Mouse (Mus musculus): ENCODE measurements at regions not wholly inside any gene's neighbourhood (a gene's known extent, or its start where the extent isn't known, plus 50 kb on each side); places are given as distances from the start of the nearest gene placed in this dataset.

DNA sequence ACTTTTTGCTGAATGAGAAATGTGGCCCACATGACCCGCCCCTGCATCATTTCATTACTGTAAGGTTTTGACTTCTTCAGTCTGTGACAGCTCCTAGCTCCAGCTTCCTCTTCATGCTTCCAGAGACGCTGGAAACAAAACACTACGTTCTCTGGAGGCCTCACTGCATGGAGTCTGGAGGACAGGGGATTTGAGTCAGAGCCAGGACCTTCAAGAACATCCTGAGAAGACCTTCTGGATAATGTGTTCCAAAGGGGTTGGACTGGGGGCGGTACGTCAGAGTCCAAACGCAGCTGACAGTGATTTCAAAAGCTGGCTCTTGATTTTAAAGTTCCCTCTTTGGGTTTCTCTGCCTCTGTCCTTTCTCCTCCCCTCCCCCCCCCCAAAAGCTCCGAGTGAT is 108.5 kb downstream of the Dact1 start:
- no peak overlapping the region for H3K27ac ChIP-seq (ENCODE audit: low read length)
- no peaks in the 10 kb centered on the region for H3K36me3 ChIP-seq (ENCODE audit: control insufficient read depth, insufficient read depth, low read length)
- H3K27me3 ChIP-seq (ENCODE audit: control insufficient read depth, insufficient read depth, low read depth, low read length) = no peaks in the 10 kb centered on the region
- H3K9ac ChIP-seq (ENCODE audit: low read depth, low read length) = no peak overlapping the region
- no peaks in the 10 kb centered on the region for H3K9me3 ChIP-seq (replicated peaks; ENCODE audit: control insufficient read depth, low read length, poor library complexity, severe bottlenecking)
- H3K4me3 ChIP-seq (ENCODE audit: low read depth, low read length) = no peak overlapping the region
- 80% methylated on average over 7 of the region's 7 CpGs for WGBS
- no peaks in the 10 kb centered on the region for H3K4me1 ChIP-seq (ENCODE audit: control insufficient read depth, insufficient read depth, low read length)
- no peak overlapping the region for H3K4me2 ChIP-seq (ENCODE audit: low read length)
- ATAC-seq = no peak

DNA sequence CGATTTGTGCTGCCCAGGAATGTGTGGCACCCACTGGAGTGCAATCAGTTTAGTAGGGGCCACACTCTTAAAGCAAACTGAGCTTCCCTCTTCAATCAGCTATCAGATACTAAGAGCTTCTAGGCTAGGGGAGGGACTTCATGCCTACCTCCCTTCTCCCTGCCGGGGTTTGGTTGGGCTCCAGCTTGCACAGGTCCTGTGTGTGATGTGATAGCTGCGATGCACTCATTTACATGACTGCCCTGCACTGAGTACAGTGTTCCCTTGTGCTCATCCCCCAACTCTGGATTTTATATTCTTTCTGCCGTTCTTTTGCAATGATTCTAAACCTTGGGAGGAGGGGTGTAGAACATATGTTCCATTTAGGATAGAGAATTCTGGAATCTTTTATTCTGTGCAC is 109.5 kb downstream of the Dact1 start:
- no peaks in the 10 kb centered on the region for H3K9me3 ChIP-seq (replicated peaks; ENCODE audit: control insufficient read depth, low read length, poor library complexity, severe bottlenecking)
- no peaks in the 10 kb centered on the region for H3K36me3 ChIP-seq (ENCODE audit: control insufficient read depth, insufficient read depth, low read length)
- H3K27ac ChIP-seq (ENCODE audit: low read length) = no peak overlapping the region
- no peak overlapping the region for H3K9ac ChIP-seq (ENCODE audit: low read depth, low read length)
- no peak overlapping the region for H3K4me3 ChIP-seq (ENCODE audit: low read depth, low read length)
- no peak for ATAC-seq
- H3K4me2 ChIP-seq (ENCODE audit: low read length) = no peak overlapping the region
- H3K4me1 ChIP-seq (ENCODE audit: control insufficient read depth, insufficient read depth, low read length) = no peaks in the 10 kb centered on the region
- 82% methylated on average over 4 of the region's 4 CpGs for WGBS
- H3K27me3 ChIP-seq (ENCODE audit: control insufficient read depth, insufficient read depth, low read depth, low read length) = no peaks in the 10 kb centered on the region

DNA sequence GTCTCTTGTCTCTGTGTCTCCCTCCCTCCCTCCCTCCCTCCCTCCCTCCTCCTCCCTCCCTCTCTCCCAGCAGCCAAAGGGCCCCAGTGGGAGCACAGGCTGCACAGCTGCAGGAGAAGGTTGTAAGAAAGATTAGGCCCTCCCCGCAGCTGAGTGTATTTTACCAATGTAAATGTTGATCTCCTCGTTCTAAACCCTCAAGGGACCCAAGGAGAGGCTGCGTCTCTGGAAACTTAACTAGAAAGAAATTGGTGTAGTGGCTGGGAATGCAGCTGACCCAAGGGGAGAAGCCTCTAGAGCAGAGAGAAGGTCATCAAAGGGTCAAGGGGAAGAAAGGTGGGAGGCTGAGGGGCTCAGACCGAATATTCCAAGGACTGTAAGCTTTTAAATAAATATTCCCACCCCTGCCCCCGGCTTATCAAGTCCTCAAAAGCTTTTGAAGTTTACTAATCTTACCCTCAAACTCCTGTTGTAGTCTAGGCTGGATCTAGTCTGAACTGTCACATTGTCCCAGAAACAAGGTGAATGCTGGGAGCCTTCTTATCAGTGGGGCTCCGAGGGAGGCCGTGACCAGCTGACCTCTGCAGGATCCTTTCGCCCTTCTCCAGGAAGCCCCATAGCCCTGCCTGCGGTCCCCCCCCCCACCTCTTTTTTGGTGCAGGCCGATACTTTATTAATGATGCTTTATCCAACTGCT is 116.5 kb downstream of the Dact1 start:
- Histone ChIP-seq H3K27ac (ENCODE audit: low read length) (no peak overlapping the region), H3K4me1 (ENCODE audit: control insufficient read depth, insufficient read depth, low read length) (peaks cover 11% of the 10 kb centered on the region), H3K27me3 (ENCODE audit: control insufficient read depth, insufficient read depth, low read depth, low read length) (no peaks in the 10 kb centered on the region), H3K9ac (ENCODE audit: low read depth, low read length) (no peak overlapping the region), H3K9me3 (replicated peaks; ENCODE audit: control insufficient read depth, low read length, poor library complexity, severe bottlenecking) (no peaks in the 10 kb centered on the region), H3K4me3 (ENCODE audit: low read depth, low read length) (no peak overlapping the region), H3K4me2 (ENCODE audit: low read length) (no peak overlapping the region), H3K36me3 (ENCODE audit: control insufficient read depth, insufficient read depth, low read length) (no peaks in the 10 kb centered on the region)
- no peak for ATAC-seq
- WGBS = 25% methylated on average over 10 of the region's 10 CpGs

DNA sequence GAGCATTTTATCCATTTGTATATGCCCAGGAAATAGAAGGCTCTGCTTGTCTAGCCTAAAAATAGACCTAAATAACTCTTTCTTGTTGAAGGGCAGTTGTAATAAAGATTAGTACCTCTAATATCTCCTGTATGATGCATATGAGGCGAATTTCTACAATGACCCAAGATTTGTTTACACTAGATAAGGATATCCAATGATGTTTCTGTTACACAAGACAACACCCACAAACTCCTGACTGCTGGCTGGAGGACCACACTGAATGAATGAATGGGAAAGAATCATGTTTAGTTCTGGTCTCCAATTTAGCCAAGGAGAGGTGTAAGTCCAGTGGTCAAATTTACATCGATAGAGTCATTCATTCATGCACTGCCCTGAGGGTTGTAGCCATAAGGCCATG is 118.3 kb downstream of the Dact1 start:
- H3K4me3 ChIP-seq (ENCODE audit: low read depth, low read length) = no peak overlapping the region
- H3K27ac ChIP-seq (ENCODE audit: low read length) = no peak overlapping the region
- no peaks in the 10 kb centered on the region for H3K27me3 ChIP-seq (ENCODE audit: control insufficient read depth, insufficient read depth, low read depth, low read length)
- H3K9ac ChIP-seq (ENCODE audit: low read depth, low read length) = no peak overlapping the region
- H3K4me2 ChIP-seq (ENCODE audit: low read length) = no peak overlapping the region
- peaks cover 11% of the 10 kb centered on the region for H3K4me1 ChIP-seq (ENCODE audit: control insufficient read depth, insufficient read depth, low read length)
- no peak for ATAC-seq
- WGBS = 80% methylated on average over 2 of the region's 2 CpGs
- H3K36me3 ChIP-seq (ENCODE audit: control insufficient read depth, insufficient read depth, low read length) = no peaks in the 10 kb centered on the region
- no peaks in the 10 kb centered on the region for H3K9me3 ChIP-seq (replicated peaks; ENCODE audit: control insufficient read depth, low read length, poor library complexity, severe bottlenecking)

DNA sequence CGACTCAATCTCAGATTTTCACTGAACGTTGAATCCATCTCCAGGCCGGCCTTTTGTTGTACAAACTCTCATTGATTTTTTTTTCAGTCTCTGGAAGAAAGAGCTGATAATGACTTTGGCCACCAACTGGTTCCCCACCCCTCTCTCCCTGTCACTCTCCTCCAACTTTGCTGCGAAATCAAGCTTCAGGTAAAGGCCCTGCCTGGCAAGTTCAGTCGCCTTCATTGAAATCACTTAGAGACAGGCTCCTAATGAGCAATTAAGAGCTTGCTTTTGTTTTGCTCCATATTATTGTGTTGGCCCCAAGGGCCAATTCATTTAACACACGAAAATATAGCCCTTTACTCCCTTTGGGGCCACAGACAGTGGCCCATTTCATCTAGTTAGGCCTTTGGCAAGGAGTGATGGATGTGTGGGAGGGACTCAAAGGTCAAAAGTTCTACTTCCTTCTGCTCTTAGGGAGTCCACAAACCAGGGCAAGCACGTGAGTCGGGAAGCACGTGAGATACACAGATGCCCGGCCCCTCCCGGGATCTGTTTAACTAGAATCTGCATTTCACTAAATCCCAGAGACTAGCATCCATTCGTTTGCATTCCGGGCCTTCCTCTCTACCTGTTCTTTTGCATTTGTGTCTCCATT is 120.0 kb downstream of the Dact1 start:
- Histone ChIP-seq H3K9me3 (replicated peaks; ENCODE audit: control insufficient read depth, low read length, poor library complexity, severe bottlenecking) (no peaks in the 10 kb centered on the region), H3K9ac (ENCODE audit: low read depth, low read length) (no peak overlapping the region), H3K27me3 (ENCODE audit: control insufficient read depth, insufficient read depth, low read depth, low read length) (no peaks in the 10 kb centered on the region), H3K4me2 (ENCODE audit: low read length) (no peak overlapping the region), H3K4me3 (ENCODE audit: low read depth, low read length) (no peak overlapping the region), H3K4me1 (ENCODE audit: control insufficient read depth, insufficient read depth, low read length) (peaks cover 11% of the 10 kb centered on the region), H3K36me3 (ENCODE audit: control insufficient read depth, insufficient read depth, low read length) (no peaks in the 10 kb centered on the region), H3K27ac (ENCODE audit: low read length) (no peak overlapping the region)
- ATAC-seq = no peak
- WGBS = 36% methylated on average over 13 of the region's 13 CpGs

DNA sequence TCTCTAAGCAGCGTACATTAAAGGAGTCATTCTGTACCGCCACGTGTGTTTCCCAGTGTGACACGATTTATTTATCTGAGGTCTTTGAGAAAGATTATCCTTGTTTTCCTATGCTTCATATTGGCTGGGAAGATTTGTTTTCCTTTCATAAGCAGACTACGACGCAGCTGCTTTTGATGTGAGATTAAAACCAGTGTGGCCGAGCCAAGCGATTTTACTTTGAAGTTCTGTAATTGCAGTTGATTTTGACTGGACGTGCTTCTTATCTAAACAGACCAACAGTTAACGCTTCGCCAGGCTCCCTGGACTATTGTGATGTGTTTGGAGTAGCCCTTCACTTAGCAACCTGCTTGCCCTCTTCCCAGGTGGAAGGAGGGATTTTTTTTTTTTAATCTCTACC is 120.6 kb downstream of the Dact1 start:
- Histone ChIP-seq H3K27me3 (ENCODE audit: control insufficient read depth, insufficient read depth, low read depth, low read length) (no peaks in the 10 kb centered on the region), H3K4me1 (ENCODE audit: control insufficient read depth, insufficient read depth, low read length) (peaks cover 11% of the 10 kb centered on the region), H3K4me3 (ENCODE audit: low read depth, low read length) (no peak overlapping the region), H3K9me3 (replicated peaks; ENCODE audit: control insufficient read depth, low read length, poor library complexity, severe bottlenecking) (no peaks in the 10 kb centered on the region), H3K27ac (ENCODE audit: low read length) (no peak overlapping the region), H3K9ac (ENCODE audit: low read depth, low read length) (no peak overlapping the region), H3K36me3 (ENCODE audit: control insufficient read depth, insufficient read depth, low read length) (no peaks in the 10 kb centered on the region), H3K4me2 (ENCODE audit: low read length) (no peak overlapping the region)
- 22% methylated on average over 11 of the region's 11 CpGs for WGBS
- ATAC-seq = no peak

DNA sequence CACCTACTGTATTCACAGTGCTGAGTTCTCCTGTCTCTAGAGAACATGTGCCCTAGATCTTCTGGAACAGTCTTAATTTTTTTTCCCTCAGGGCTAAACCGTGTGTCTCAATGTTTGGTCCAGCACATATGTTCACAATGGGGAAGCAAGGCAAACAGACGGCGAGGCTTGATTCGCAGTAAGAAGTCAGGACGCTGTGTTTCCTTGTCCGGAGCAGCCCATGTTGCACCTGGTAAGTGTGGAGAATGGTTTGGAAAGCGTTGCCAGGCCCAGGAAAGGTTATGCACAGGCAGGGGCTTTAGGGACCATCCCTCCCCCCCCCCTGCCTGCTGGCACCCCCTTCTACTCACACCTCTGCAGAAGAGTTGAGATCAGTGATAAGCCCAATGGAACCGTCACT is 121.4 kb downstream of the Dact1 start:
- Histone ChIP-seq H3K27me3 (ENCODE audit: control insufficient read depth, insufficient read depth, low read depth, low read length) (no peaks in the 10 kb centered on the region), H3K27ac (ENCODE audit: low read length) (no peak overlapping the region), H3K4me1 (ENCODE audit: control insufficient read depth, insufficient read depth, low read length) (peaks cover 11% of the 10 kb centered on the region), H3K4me3 (ENCODE audit: low read depth, low read length) (no peak overlapping the region), H3K9ac (ENCODE audit: low read depth, low read length) (no peak overlapping the region), H3K36me3 (ENCODE audit: control insufficient read depth, insufficient read depth, low read length) (no peaks in the 10 kb centered on the region), H3K9me3 (replicated peaks; ENCODE audit: control insufficient read depth, low read length, poor library complexity, severe bottlenecking) (no peaks in the 10 kb centered on the region), H3K4me2 (ENCODE audit: low read length) (no peak overlapping the region)
- ATAC-seq = no peak
- WGBS = 82% methylated on average over 8 of the region's 8 CpGs

DNA sequence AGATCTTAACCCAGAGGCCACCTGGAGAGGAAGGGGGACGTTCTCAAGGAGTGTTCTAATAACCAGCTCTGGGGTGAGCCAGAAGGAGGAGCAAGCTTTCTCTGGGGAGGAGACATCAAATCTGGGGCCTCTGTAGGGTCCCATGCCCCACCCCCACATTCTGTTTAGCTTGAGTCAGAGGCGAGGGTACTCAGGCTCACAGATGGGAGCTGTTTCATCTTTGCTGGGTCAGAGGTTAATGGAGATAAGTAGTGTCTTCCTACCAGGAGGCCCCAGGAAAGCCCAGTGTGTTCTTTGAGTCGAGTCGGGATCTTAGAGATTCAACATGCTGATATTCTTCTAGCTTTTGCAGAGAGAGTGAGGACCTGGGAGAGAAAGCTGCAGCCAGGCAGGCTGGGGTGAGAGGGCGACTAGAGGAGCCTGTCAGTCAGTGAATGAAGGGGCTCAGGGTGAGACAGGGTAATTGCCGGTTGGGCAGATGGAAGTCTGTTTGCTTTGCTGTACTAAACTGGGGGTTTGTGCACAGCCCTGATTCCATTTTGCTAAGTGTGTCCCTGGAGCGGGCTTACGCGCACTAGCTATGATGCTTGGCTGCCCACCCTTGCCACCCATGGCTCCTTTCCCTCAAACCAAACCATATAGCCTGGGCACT is 124.0 kb downstream of the Dact1 start:
- ATAC-seq = 0 out of 2 replicates have a peak, but pooled peaks have one; percentile 11
- Histone ChIP-seq H3K4me2 (ENCODE audit: low read length) (no peak overlapping the region), H3K27me3 (ENCODE audit: control insufficient read depth, insufficient read depth, low read depth, low read length) (no peaks in the 10 kb centered on the region), H3K4me3 (ENCODE audit: low read depth, low read length) (no peak overlapping the region), H3K27ac (ENCODE audit: low read length) (no peak overlapping the region), H3K9ac (ENCODE audit: low read depth, low read length) (no peak overlapping the region), H3K9me3 (replicated peaks; ENCODE audit: control insufficient read depth, low read length, poor library complexity, severe bottlenecking) (no peaks in the 10 kb centered on the region), H3K4me1 (ENCODE audit: control insufficient read depth, insufficient read depth, low read length) (peaks cover 11% of the 10 kb centered on the region), H3K36me3 (ENCODE audit: control insufficient read depth, insufficient read depth, low read length) (no peaks in the 10 kb centered on the region)
- 34% methylated on average over 9 of the region's 9 CpGs for WGBS

DNA sequence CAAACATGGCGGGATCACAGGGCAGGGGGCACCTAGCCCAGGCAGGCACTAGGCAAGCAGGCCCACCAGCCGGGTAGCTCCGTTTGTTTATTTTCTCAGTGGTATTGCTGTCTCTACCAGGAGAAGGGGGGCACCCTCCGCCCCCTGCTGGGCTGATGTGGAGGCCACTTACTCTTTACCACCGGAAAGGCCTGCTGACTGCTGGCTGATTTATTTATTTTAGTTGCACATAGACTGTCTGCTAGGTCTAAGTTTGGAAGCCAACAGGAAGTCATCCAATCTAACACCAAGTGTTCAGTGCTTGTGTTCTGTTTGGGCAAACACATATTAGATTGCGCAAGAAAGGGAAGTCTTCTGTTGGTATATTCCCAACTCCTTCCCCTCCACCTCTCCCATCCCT is 128.6 kb downstream of the Dact1 start:
- no peaks in the 10 kb centered on the region for H3K36me3 ChIP-seq (ENCODE audit: control insufficient read depth, insufficient read depth, low read length)
- H3K4me2 ChIP-seq (ENCODE audit: low read length) = no peak overlapping the region
- WGBS = 76% methylated on average over 6 of the region's 6 CpGs
- no peak overlapping the region for H3K4me3 ChIP-seq (ENCODE audit: low read depth, low read length)
- no peak for ATAC-seq
- H3K4me1 ChIP-seq (ENCODE audit: control insufficient read depth, insufficient read depth, low read length) = no peaks in the 10 kb centered on the region
- no peak overlapping the region for H3K9ac ChIP-seq (ENCODE audit: low read depth, low read length)
- no peaks in the 10 kb centered on the region for H3K27me3 ChIP-seq (ENCODE audit: control insufficient read depth, insufficient read depth, low read depth, low read length)
- H3K27ac ChIP-seq (ENCODE audit: low read length) = no peak overlapping the region
- no peaks in the 10 kb centered on the region for H3K9me3 ChIP-seq (replicated peaks; ENCODE audit: control insufficient read depth, low read length, poor library complexity, severe bottlenecking)
